Mouse (Mus musculus): ENCODE results near the gene Abcg8.

DNA sequence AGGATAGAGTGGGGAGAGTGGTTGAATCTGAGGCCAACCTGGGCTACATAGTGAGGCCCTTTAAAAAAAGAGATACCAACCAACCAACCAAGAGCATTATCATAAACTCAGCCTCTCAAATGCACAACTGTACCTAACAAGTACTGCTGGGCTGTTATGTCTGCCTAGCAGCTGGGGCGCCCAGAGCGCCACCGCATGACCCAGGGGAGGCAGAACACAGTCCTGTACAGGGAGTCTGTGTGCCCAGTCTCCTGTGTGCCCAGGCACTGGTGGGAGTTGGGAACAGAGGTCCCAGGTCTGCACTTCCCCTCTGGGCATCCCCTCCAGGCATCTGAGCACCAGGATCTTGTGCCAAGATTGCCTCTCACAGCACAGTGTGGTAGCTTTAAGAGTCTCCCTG, 49.1 kb downstream of the Abcg8 start:
- no peak for TF ChIP-seq CTCF (IDR thresholded peaks at IDR 0.05; ENCODE audit: borderline replicate concordance, insufficient read depth, low read length)
- TF ChIP-seq POLR2A (IDR thresholded peaks at IDR 0.05; ENCODE audit: low read depth, low read length) = no peak
